Mouse (Mus musculus) CD4-positive, CD25-positive, alpha-beta regulatory T cell, adult 2 months (primary cell): ENCODE measurements around the gene AC124108.1.
A peak's percentile ranks its signal among the peaks of the same experiment; 100 is the strongest.

Source experiments
- DNase-seq: peaks from one replicate; pipeline ENCODE4 v3.0.0-alpha.2; 2012; ENCODE audit warnings: low read depth, low spot score

AC124108.1 gene

GRCm38 (mm10) chr1:132200562-132201510 is 9.6 kb downstream of the AC124108.1 start:
- no peak for DNase-seq

GRCm38 (mm10) chr1:132201511-132201860 is 10.2 kb downstream of the AC124108.1 start:
- no peak for DNase-seq

- DNase-seq, result no peak
Observed at GRCm38 (mm10) chr1:132201936-132202335, 10.7 kb downstream of the AC124108.1 start.

GRCm38 (mm10) chr1:132202771-132203170 is 11.5 kb downstream of the AC124108.1 start:
- DNase-seq, result no peak

- DNase-seq, result no peak
Observed at GRCm38 (mm10) chr1:132205958-132206357, 14.7 kb downstream of the AC124108.1 start.

GRCm38 (mm10) chr1:132206828-132207227 is 15.6 kb downstream of the AC124108.1 start:
- DNase-seq, result no peak

- DNase-seq, result no peak
Observed at GRCm38 (mm10) chr1:132208154-132208553, 16.9 kb downstream of the AC124108.1 start.

- DNase-seq, result no peak
Observed at GRCm38 (mm10) chr1:132209400-132209799, 18.1 kb downstream of the AC124108.1 start.

GRCm38 (mm10) chr1:132210922-132211321 is 19.7 kb downstream of the AC124108.1 start:
- peak; percentile 34 for DNase-seq

- DNase-seq, result no peak
Observed at GRCm38 (mm10) chr1:132211672-132212071, 20.4 kb downstream of the AC124108.1 start.

GRCm38 (mm10) chr1:132212218-132212617 is 21.0 kb downstream of the AC124108.1 start:
- peak; percentile 28 for DNase-seq

- DNase-seq, result no peak
Observed at GRCm38 (mm10) chr1:132213076-132213475, 21.8 kb downstream of the AC124108.1 start.

GRCm38 (mm10) chr1:132216276-132216675 is 25.0 kb downstream of the AC124108.1 start:
- DNase-seq, result no peak

- DNase-seq, result no peak
Observed at GRCm38 (mm10) chr1:132221627-132222026, 30.4 kb downstream of the AC124108.1 start.

GRCm38 (mm10) chr1:132222166-132222565 is 30.9 kb downstream of the AC124108.1 start:
- DNase-seq, result no peak

GRCm38 (mm10) chr1:132226297-132227080 is 35.2 kb downstream of the AC124108.1 start:
- DNase-seq, result no peak

GRCm38 (mm10) chr1:132229667-132230066 is 38.4 kb downstream of the AC124108.1 start, which contains the start of gene Gm10188:
Gene Gm10188, minus strand, starts transcription at chr1:132229767.
- no peak for DNase-seq

GRCm38 (mm10) chr1:132231470-132232274 is 40.4 kb downstream of the AC124108.1 start:
- no peak for DNase-seq

GRCm38 (mm10) chr1:132233566-132233965 is 42.3 kb downstream of the AC124108.1 start:
- peak; percentile 12 for DNase-seq

- DNase-seq, result no peak
Observed at GRCm38 (mm10) chr1:132234757-132235273, 43.6 kb downstream of the AC124108.1 start.

- peak; percentile 64 for DNase-seq
Observed at GRCm38 (mm10) chr1:132237585-132238159, 46.4 kb downstream of the AC124108.1 start.
